Mouse (Mus musculus) E14TG2a.4 (cell line): ENCODE measurements at regions not wholly inside any gene's neighbourhood (a gene's known extent, or its start where the extent isn't known, plus 50 kb on each side); places are given as distances from the start of the nearest gene placed in this dataset.

Experiments
- H3K27me3 ChIP-seq: 2 replicates; pipeline ENCODE4 v1.6.1; 2014; ENCODE audit warnings: low read length, control low read depth; ENCODE audit not compliant: insufficient read depth
- H3K36me3 ChIP-seq: 2 replicates; pipeline ENCODE4 v1.6.1; 2014; ENCODE audit warnings: low read length, control low read depth; ENCODE audit not compliant: insufficient read depth
- H3K4me1 ChIP-seq: replicated peaks from 2 replicates; pipeline ENCODE4 v1.6.1; 2014; ENCODE audit warnings: low read depth, low read length, control low read depth
- H3K4me3 ChIP-seq: replicated peaks from 2 replicates; pipeline ENCODE4 v1.5.1; 2014; ENCODE audit warnings: mild to moderate bottlenecking, low read length
- H3K9me3 ChIP-seq: 2 replicates; pipeline ENCODE4 v1.6.1; 2014; ENCODE audit warnings: low read length, control low read depth
- CTCF ChIP-seq: conservative IDR thresholded peaks from 2 replicates; pipeline ENCODE4 v1.5.1; 2014; ENCODE audit warnings: low read length
- NANOG ChIP-seq: IDR thresholded peaks from 2 replicates; pipeline ENCODE4 v1.6.1; 2014; ENCODE audit warnings: borderline replicate concordance, low read length, mixed read lengths
- POU5F1 ChIP-seq: IDR thresholded peaks from 2 replicates; pipeline ENCODE4 v1.6.1; 2014; ENCODE audit warnings: low read length, borderline replicate concordance

DNA sequence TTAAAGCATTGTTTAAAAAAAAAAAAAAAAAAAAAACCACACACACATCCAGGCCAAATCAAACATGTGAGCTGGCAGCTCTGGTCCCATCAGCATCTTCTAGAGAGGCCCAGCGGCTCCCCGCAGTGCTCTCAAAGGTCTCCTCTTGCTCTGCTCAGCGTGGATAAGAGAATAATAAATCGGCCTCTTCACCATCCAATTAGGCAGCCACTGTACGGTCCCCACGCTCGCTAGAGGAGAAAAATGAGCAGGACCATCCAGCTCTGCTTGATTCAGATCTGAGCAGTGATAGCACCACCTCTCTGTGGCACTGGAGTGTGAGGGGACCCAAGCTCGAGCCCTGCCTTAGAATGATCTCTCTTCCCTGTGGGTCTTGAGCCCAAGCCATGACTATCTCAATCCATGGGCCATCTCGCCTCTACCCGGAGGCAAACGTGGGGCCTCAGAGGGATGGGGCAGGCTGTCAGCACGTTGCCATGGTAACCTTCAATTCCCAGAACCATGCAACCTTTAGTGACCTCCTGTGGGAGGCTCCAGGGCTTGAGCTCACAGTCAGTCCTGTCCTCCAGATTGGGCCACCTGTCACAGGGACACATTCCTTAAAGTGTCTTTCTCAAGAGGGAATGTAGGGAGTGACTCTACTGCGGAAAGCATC is 273.6 kb upstream of the Prok2 start:
- no peaks in the 10 kb centered on the region for H3K36me3 ChIP-seq
- H3K4me1 ChIP-seq = peaks cover 22% of the 10 kb centered on the region
- H3K4me3 ChIP-seq = no peak overlapping the region
- TF ChIP-seq POU5F1 (no peak), CTCF (no peak), NANOG (no peak)
- H3K27me3 ChIP-seq = peaks cover 50% of the 10 kb centered on the region
- H3K9me3 ChIP-seq = no peaks in the 10 kb centered on the region

DNA sequence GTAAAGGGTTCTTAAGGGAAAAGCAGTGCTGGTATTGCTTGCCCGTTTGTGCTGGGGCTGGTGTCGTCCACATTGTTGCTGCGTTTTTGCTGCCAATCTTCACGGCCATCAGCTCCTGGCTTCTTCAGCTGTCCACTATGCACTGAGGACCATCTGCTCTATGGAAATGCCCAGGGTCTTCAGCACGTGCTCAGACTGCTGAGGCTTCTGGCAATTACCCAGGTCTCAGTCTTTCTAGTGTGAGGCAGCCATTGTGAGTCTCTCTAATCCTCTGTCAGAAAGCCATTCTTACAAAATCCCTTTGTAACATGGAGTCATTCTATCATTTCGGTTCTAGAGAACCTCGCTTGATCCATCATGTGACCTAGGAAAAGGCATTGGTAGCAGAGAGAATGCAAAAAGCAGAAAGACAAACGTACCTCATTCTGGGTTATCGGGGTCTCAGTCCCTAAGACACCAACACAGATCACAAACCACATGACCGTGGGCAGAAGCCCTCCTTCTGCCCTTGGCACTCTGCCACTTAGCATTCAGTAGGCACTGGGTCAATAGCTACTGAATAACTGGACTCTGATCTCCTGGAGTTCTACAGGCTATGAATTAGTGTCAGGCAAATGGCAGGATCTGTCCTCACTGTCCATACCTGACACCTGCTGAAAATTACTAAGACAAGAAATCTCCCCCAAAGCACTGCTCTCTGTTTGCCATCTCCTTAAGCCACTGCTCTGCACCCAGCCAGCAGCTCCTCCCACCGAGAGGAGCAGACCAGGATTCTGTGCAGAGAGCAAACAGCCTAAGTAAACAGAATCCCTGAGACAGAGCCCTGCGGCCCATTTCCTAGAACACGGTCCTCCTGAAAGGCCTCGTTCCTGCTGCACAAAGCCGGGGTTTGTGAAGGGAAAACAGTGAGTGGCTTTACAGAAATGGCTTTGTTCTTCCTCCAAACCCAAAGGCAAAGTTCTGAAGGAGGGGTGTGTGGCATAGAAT is 270.1 kb upstream of the Prok2 start:
- Histone ChIP-seq H3K36me3 (no peaks in the 10 kb centered on the region), H3K9me3 (no peaks in the 10 kb centered on the region), H3K4me1 (peaks cover 26% of the 10 kb centered on the region), H3K27me3 (peaks cover 35% of the 10 kb centered on the region), H3K4me3 (no peak overlapping the region)
- TF ChIP-seq CTCF (no peak), NANOG (no peak), POU5F1 (no peak)

DNA sequence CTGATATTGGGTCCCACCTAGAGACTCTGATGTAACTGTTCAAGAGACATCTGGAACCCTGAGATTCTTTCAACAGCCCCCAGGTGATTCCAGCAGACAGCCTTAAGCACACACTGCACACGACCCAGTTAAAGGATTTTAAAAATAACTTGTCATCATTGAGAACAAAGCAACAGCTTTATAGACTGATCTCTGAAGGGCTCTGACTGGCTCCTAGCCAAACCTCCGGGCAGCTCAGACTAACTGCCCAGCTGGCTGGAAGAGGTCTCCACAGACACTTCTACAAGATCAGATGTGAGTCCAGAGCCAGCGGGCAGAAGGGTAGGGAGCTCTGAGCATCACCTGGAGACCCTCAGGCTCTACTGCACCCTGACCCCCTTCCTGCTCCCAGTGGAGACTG is 267.8 kb upstream of the Prok2 start:
- no peaks in the 10 kb centered on the region for H3K36me3 ChIP-seq
- no peaks in the 10 kb centered on the region for H3K9me3 ChIP-seq
- H3K4me3 ChIP-seq = no peak overlapping the region
- H3K4me1 ChIP-seq = peaks cover 10% of the 10 kb centered on the region
- TF ChIP-seq POU5F1 (no peak), NANOG (no peak), CTCF (no peak)
- peaks cover 29% of the 10 kb centered on the region for H3K27me3 ChIP-seq

DNA sequence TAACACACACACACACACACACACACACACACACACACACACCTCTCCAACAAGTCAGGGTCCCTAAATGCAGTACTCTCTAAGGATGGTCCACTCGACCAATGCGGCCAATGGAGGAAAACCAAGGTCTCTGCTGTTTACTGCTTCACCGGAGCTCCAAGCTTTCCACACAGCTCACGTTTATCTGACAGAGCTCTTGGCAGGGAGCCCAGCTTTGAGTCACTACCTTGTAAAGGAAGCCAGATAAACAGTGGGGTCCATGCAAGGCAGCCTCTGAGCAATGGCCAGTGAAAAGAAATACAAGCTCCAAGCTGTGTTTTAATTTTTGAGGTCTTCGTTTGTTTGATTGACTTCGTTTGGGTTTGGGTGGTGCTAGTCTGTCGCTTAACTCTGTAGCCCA is 264.9 kb upstream of the Prok2 start:
- no peak overlapping the region for H3K4me3 ChIP-seq
- no peaks in the 10 kb centered on the region for H3K36me3 ChIP-seq
- no peaks in the 10 kb centered on the region for H3K9me3 ChIP-seq
- H3K27me3 ChIP-seq = peaks cover 23% of the 10 kb centered on the region; the same call in 1 of the 2 replicates
- H3K4me1 ChIP-seq = peaks cover 25% of the 10 kb centered on the region
- TF ChIP-seq NANOG = no peak
- TF ChIP-seq CTCF = no peak
- TF ChIP-seq POU5F1 = no peak

GRCm38 (mm10) chr6:99990604-99991003 is 264.4 kb upstream of the Prok2 start:
- Histone ChIP-seq H3K4me3 (no peak overlapping the region), H3K9me3 (no peaks in the 10 kb centered on the region), H3K4me1 (peaks cover 30% of the 10 kb centered on the region), H3K36me3 (no peaks in the 10 kb centered on the region), H3K27me3 (peaks cover 19% of the 10 kb centered on the region; the same call in 1 of the 2 replicates)
- TF ChIP-seq CTCF (no peak), NANOG (no peak), POU5F1 (no peak)

DNA sequence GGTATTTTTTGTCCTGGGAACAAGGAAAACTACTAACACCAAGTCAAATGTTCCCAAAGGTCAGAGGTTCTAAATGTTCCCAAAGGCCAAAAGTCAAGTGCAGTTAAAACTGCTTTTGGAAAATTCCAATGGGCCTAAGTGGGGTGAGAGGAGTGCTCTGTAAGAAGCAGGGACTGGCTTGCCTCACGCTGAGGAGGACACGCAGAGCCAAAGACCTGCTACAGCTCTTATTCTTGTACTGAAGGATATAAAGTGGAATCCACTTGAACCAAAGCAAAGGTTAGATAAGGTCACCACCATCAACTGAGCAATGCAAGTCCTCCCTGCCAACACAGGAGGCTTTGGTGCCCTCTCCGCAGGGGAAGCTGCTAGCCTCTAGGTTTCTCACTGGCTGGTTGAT is 260.3 kb upstream of the Prok2 start:
- TF ChIP-seq POU5F1 (no peak), NANOG (no peak), CTCF (no peak)
- Histone ChIP-seq H3K27me3 (peaks cover 40% of the 10 kb centered on the region), H3K36me3 (no peaks in the 10 kb centered on the region), H3K4me1 (peaks cover 38% of the 10 kb centered on the region), H3K9me3 (no peaks in the 10 kb centered on the region), H3K4me3 (no peak overlapping the region)

DNA sequence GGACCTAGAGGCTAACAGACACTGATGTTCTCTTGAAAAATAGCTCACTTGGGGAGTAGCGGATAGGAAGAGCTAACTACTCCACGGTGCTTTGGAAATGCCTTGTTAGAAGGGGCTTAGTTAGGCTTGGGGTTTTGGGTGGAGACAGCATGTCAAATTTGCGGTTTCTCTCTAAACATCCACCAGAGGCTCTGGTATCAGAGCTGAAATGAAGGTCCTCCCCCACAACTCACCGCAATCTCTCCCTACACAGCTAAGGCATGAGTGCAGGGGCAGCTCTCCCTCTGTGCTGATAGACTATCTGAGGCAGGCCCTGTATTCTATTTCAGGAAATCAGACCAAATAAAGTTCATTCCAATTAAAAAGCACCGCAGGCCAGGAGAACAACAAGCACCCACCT is 259.1 kb upstream of the Prok2 start:
- no peaks in the 10 kb centered on the region for H3K9me3 ChIP-seq
- H3K4me3 ChIP-seq = 0 out of 2 replicates have a peak overlapping the region, but pooled peaks have one; percentile 11
- H3K4me1 ChIP-seq = peaks cover 38% of the 10 kb centered on the region
- peaks cover 40% of the 10 kb centered on the region for H3K27me3 ChIP-seq
- no peaks in the 10 kb centered on the region for H3K36me3 ChIP-seq
- TF ChIP-seq POU5F1 (no peak), CTCF (no peak), NANOG (no peak)

GRCm38 (mm10) chr6:99984856-99985224 is 258.6 kb upstream of the Prok2 start:
- no peak for TF ChIP-seq NANOG
- no peak for TF ChIP-seq POU5F1
- no peak for TF ChIP-seq CTCF
- H3K36me3 ChIP-seq = no peaks in the 10 kb centered on the region
- H3K4me1 ChIP-seq = peaks cover 38% of the 10 kb centered on the region
- H3K27me3 ChIP-seq = peaks cover 40% of the 10 kb centered on the region
- no peak overlapping the region for H3K4me3 ChIP-seq
- no peaks in the 10 kb centered on the region for H3K9me3 ChIP-seq
